Mouse (Mus musculus) liver, embryonic 14.5 days (tissue): ENCODE data around the gene Prss46.

Experiments used
- CTCF ChIP-seq: IDR thresholded peaks from 2 replicates; pipeline ENCODE4 v1.5.1; 2016; ENCODE audit warnings: antibody characterized with exemption, low read depth, control low read depth
- EP300 ChIP-seq: IDR thresholded peaks from 2 replicates; pipeline ENCODE4 v1.6.1; 2016; ENCODE audit warnings: antibody characterized with exemption, low read depth

DNA sequence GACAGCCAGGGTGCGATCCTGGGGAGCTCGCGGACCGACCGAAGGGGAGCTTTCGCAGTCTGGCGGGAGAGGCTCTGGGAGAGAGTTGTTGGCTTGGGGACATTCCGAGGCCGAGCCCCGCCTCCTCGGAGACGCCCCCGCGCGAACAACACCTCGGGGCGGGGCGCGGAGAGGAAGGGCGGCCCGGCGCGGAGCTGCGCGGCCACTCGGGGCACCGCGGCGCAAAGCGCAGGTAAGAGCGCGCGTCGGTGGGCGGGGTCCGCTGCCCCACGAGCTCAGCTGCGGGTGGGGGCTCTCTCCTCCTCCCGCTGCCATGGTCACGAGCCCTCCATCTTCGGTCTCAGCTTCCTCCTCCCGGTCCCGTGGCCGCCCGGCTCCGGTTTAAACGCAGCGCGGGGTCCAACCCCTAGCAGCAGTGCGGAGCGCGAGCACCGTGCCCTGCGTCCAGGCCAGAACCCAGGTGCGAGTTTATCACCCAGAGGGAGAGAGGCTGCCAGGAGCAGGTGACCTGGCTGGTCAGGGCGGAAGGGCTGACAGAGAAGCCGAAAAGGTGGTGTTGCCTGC lies 35.8 kb downstream of the Prss46 start, which contains the start of gene Tmie:
- TF ChIP-seq CTCF = no peak
- no peak for TF ChIP-seq EP300
